Mouse (Mus musculus): ENCODE results near the gene Irgq. TPM values are rescaled to one million over a fixed set of nuclear protein-coding genes. Genes with fewer than 3 reads are reported as not detected.
A peak's percentile ranks its signal among the peaks of the same experiment; 100 is the strongest.

Gene Irgq
- polyA plus RNA-seq, 2 experiments = 1.0 to 1.7 TPM

- TF ChIP-seq CTCF (IDR thresholded peaks at IDR 0.05; ENCODE audit: low read depth) = no peak
- TF ChIP-seq EP300 (IDR thresholded peaks at IDR 0.05; ENCODE audit: low read depth) = no peak
- Histone ChIP-seq H3K27ac (no peak overlapping the region), H3K9me3 (ENCODE audit: control insufficient read depth, low read length) (no peaks in the 10 kb centered on the region), H3K4me2 (ENCODE audit: low read depth) (no peak overlapping the region), H3K4me1 (replicated peaks; ENCODE audit: control insufficient read depth in 2 of 2, insufficient read depth in 2 of 2, low read length in 1 of 2) (peaks cover 0 to 2% of the 10 kb centered on the region in 2 experiments; a peak in 1 of 4 replicates), H3K36me3 (replicated peaks; ENCODE audit: control insufficient read depth, insufficient read depth, low read depth) (no peaks in the 10 kb centered on the region), H3K4me3 (ENCODE audit: insufficient read depth in 1 of 2, low read depth in 2 of 2, low read length in 2 of 2) (no peak overlapping the region), H3K9ac (replicated peaks) (no peak overlapping the region), H3K27me3 (ENCODE audit: control insufficient read depth, insufficient read depth, low read length) (peaks cover 36% of the 10 kb centered on the region)
- DNase-seq (ENCODE audit: low read depth in 3 of 3, low spot score in 3 of 3) (no peak), ATAC-seq (ENCODE audit: insufficient read depth) (no peak)
- 63% methylated on average over 9 of the region's 9 CpGs for WGBS (ENCODE audit: insufficient replicate concordance)
Measured at GRCm38 (mm10) chr7:24485481-24485880, 45.0 kb upstream of the Irgq start.

GRCm38 (mm10) chr7:24486654-24487130 lies 43.8 kb upstream of the Irgq start:
- Histone ChIP-seq H3K27me3 (ENCODE audit: control insufficient read depth, insufficient read depth, low read length) (peaks cover 24% of the 10 kb centered on the region), H3K9me3 (ENCODE audit: control insufficient read depth, low read length) (no peaks in the 10 kb centered on the region), H3K4me1 (replicated peaks; ENCODE audit: control insufficient read depth in 2 of 2, insufficient read depth in 2 of 2, low read length in 1 of 2) (no peaks in the 10 kb centered on the region), H3K36me3 (replicated peaks; ENCODE audit: control insufficient read depth, insufficient read depth, low read depth) (no peaks in the 10 kb centered on the region), H3K9ac (replicated peaks) (no peak overlapping the region), H3K4me2 (ENCODE audit: low read depth) (no peak overlapping the region), H3K4me3 (ENCODE audit: insufficient read depth in 1 of 2, low read depth in 2 of 2, low read length in 2 of 2) (no peak overlapping the region), H3K27ac (no peak overlapping the region)
- TF ChIP-seq CTCF (IDR thresholded peaks at IDR 0.05; ENCODE audit: low read depth) (no peak), EP300 (IDR thresholded peaks at IDR 0.05; ENCODE audit: low read depth) (no peak)
- DNase-seq (ENCODE audit: low read depth in 3 of 3, low spot score in 3 of 3) (no peak), ATAC-seq (ENCODE audit: insufficient read depth) (no peak)
- WGBS (ENCODE audit: insufficient replicate concordance) = 49% methylated on average over 9 of the region's 9 CpGs

- TF ChIP-seq EP300 (IDR thresholded peaks at IDR 0.05; ENCODE audit: low read depth) (no peak), CTCF (IDR thresholded peaks at IDR 0.05; ENCODE audit: low read depth) (no peak)
- Histone ChIP-seq H3K4me2 (ENCODE audit: low read depth) (no peak overlapping the region), H3K4me3 (ENCODE audit: insufficient read depth in 1 of 2, low read depth in 2 of 2, low read length in 2 of 2) (no peak overlapping the region), H3K4me1 (replicated peaks; ENCODE audit: control insufficient read depth in 2 of 2, insufficient read depth in 2 of 2, low read length in 1 of 2) (no peaks in the 10 kb centered on the region), H3K27me3 (ENCODE audit: control insufficient read depth, insufficient read depth, low read length) (peaks cover 17% of the 10 kb centered on the region), H3K9me3 (ENCODE audit: control insufficient read depth, low read length) (no peaks in the 10 kb centered on the region), H3K27ac (no peak overlapping the region), H3K9ac (replicated peaks) (no peak overlapping the region), H3K36me3 (replicated peaks; ENCODE audit: control insufficient read depth, insufficient read depth, low read depth) (no peaks in the 10 kb centered on the region)
- DNase-seq (ENCODE audit: low read depth in 3 of 3, low spot score in 3 of 3) (no peak), ATAC-seq (ENCODE audit: insufficient read depth) (no peak)
- WGBS (ENCODE audit: insufficient replicate concordance) = 31% methylated on average over 3 of the region's 3 CpGs
Measured at GRCm38 (mm10) chr7:24487403-24487802, 43.1 kb upstream of the Irgq start.

GRCm38 (mm10) chr7:24488303-24488702 lies 42.2 kb upstream of the Irgq start:
- 63% methylated on average over 8 of the region's 8 CpGs for WGBS (ENCODE audit: insufficient replicate concordance)
- ATAC-seq (ENCODE audit: insufficient read depth) (no peak), DNase-seq (ENCODE audit: low read depth in 3 of 3, low spot score in 3 of 3) (no peak)
- H3K36me3 ChIP-seq (replicated peaks; ENCODE audit: control insufficient read depth, insufficient read depth, low read depth) = no peaks in the 10 kb centered on the region
- no peak overlapping the region for H3K4me2 ChIP-seq (ENCODE audit: low read depth)
- no peak overlapping the region for H3K4me3 ChIP-seq (ENCODE audit: insufficient read depth in 1 of 2, low read depth in 2 of 2, low read length in 2 of 2)
- no peaks in the 10 kb centered on the region for H3K9me3 ChIP-seq (ENCODE audit: control insufficient read depth, low read length)
- H3K27me3 ChIP-seq (ENCODE audit: control insufficient read depth, insufficient read depth, low read length) = peaks cover 9% of the 10 kb centered on the region
- no peaks in the 10 kb centered on the region for H3K4me1 ChIP-seq (replicated peaks; ENCODE audit: control insufficient read depth in 2 of 2, insufficient read depth in 2 of 2, low read length in 1 of 2)
- no peak for TF ChIP-seq CTCF (IDR thresholded peaks at IDR 0.05; ENCODE audit: low read depth)
- H3K9ac ChIP-seq (replicated peaks) = no peak overlapping the region
- no peak overlapping the region for H3K27ac ChIP-seq

- ATAC-seq (ENCODE audit: insufficient read depth) = no peak
Measured at GRCm38 (mm10) chr7:24499856-24500577, 30.5 kb upstream of the Irgq start.

More at GRCm38 (mm10) chr7:24499856-24500577, 30.5 kb upstream of the Irgq start:
- Histone ChIP-seq H3K4me2 (ENCODE audit: low read depth) (peak overlapping the region; percentile 20), H3K9me3 (ENCODE audit: control insufficient read depth, low read length) (no peaks in the 10 kb centered on the region), H3K4me1 (replicated peaks; ENCODE audit: control insufficient read depth in 2 of 2, insufficient read depth in 2 of 2, low read length in 1 of 2) (0 out of 4 replicates have a peak, but pooled peaks cover 0 to 4% of the 10 kb centered on the region in 2 experiments), H3K27me3 (ENCODE audit: control insufficient read depth, insufficient read depth, low read length) (peaks cover 41% of the 10 kb centered on the region), H3K36me3 (replicated peaks; ENCODE audit: control insufficient read depth, insufficient read depth, low read depth) (no peaks in the 10 kb centered on the region), H3K9ac (replicated peaks) (no peak overlapping the region), H3K4me3 (ENCODE audit: insufficient read depth in 1 of 2, low read depth in 2 of 2, low read length in 2 of 2) (no peak overlapping the region), H3K27ac (no peak overlapping the region)
- TF ChIP-seq CTCF (IDR thresholded peaks at IDR 0.05; ENCODE audit: low read depth) = no peak
- TF ChIP-seq EP300 (IDR thresholded peaks at IDR 0.05; ENCODE audit: low read depth) = no peak
- no peak for DNase-seq (ENCODE audit: low read depth in 3 of 3, low spot score in 3 of 3)
- WGBS (ENCODE audit: insufficient replicate concordance) = 11% methylated on average over 43 of the region's 43 CpGs

All from liver, embryonic 14.5 days (tissue).